Mouse (Mus musculus): ENCODE measurements around the gene Prss22. TPM values are rescaled to one million over a fixed set of nuclear protein-coding genes. Genes with fewer than 3 reads are reported as not detected.
A peak's percentile ranks its signal among the peaks of the same experiment; 100 is the strongest.

Gene Prss22
- total RNA-seq (2022) = not detected

DNA sequence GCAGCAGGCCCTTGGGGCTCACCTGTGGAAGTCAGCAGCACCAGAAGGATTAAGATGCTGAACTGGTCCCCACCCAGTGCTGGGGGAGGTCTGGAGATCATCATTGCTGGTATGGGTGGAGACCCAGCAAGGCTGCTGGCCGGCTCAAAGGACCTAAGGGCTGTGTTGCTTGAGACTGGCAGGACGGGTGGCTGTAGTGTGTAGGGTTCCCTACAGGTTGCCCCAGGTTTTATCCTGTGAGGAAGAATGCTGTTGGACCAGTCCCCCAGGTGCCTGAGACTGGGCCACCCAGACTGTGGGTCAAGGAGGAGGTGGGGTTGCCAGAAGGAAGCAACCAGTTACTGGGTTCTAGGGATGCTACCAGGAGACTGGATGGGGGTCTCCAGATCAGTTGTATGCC is at the start of gene Prss22:
Prss22 (minus strand) TSS at position 200 of the 400 bp plus-strand sequence.
- no peak for DNase-seq (ENCODE audit: low spot score in 2 of 2)

DNA sequence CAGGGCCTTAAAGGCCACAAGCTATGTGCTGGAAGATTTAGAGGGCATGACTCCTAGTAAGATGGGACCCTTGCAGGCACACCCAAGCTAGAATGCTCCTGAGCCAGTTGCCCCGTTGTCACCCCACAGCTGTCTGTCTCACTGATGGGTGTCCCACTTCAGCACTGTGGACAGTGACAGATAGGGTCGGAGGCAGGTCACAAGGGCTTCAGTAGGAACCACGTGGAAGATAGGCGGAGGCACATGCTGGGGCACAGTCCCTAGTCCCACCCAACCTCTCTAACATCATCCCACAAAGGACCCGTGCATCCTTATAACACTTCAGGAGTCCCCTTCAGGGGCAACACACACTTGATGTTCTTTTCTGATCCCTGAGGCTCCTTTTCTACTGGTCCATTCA is 48.1 kb upstream of the Prss22 start:
- DNase-seq (ENCODE audit: low spot score in 2 of 2) = no peak

DNA sequence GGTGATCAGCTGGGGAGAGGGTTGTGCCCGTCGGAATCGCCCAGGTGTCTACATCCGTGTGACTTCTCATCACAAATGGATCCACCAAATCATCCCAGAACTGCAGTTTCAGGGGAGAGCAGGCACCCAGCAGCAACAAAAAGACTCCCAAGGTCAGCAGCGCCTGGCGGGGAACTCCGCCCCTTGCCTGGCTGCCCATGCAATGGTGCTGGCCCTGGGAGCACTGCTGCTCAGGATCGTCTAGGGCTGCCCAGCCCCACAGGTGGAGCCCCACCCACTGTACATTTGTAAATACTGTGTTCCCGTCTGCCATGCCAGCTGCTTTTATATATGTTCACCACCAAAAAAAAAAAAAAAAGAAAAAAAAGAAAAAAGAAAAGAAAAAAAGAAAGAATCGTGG is 47.7 kb upstream of the Prss22 start:
- DNase-seq (ENCODE audit: low spot score in 2 of 2) = no peak

GRCm38 (mm10) chr17:24044482-24044881 is 46.6 kb upstream of the Prss22 start:
- no peak for DNase-seq (ENCODE audit: low spot score in 2 of 2)

GRCm38 (mm10) chr17:24037844-24038243 is 39.9 kb upstream of the Prss22 start, which contains the start of gene Prss27:
TSS of gene Prss27 (plus strand) at chr17:24038144.
- DNase-seq (ENCODE audit: low spot score in 2 of 2) = no peak

- no peak for DNase-seq (ENCODE audit: low spot score in 2 of 2)
These were observed 39.5 kb upstream of the Prss22 start for GRCm38 (mm10) chr17:24037360-24037759.

- no peak for DNase-seq (ENCODE audit: low spot score in 2 of 2)
These were observed 39.1 kb upstream of the Prss22 start for GRCm38 (mm10) chr17:24036954-24037353.

- no peak for DNase-seq (ENCODE audit: low spot score in 2 of 2)
These were observed 37.2 kb upstream of the Prss22 start for GRCm38 (mm10) chr17:24035087-24035486.

DNA sequence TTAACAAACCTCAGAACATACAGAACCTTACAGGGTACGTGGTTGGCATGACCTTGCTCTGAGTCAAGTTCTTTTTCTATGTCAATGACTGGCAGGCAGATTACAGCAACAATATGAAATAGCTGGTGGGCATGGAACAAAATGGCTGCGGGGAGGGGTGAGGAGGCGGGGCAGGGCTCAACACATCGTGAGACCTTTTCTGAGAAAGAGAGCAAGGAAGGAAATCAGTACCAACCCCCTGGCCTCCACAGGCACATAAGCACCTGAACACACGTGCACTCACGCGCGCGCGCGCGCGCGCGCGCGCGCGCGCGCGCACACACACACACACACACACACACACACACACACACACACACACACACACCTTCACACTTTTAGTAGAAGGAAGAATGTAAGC is 32.7 kb upstream of the Prss22 start:
- DNase-seq (ENCODE audit: low spot score in 2 of 2) = no peak

DNA sequence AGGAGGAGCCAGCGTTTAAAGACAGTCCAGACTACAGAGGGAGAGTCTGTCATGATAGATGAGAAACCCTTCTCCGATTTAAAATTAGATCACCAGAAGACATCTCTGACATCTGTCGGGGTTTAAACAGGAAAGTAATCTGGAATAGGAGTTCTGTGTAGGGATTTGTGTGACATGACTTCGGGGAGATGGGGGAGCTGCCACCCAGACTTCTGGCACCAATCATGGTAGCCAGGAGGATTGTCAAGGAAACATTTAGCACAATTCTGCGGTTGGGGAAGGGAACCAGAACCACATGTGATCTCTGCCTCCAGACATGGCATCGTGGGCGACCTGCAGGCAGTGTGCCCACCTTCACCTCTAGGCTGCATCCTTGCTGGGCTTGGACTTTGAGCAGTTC is 31.6 kb upstream of the Prss22 start:
- no peak for DNase-seq (ENCODE audit: low spot score in 2 of 2)

DNA sequence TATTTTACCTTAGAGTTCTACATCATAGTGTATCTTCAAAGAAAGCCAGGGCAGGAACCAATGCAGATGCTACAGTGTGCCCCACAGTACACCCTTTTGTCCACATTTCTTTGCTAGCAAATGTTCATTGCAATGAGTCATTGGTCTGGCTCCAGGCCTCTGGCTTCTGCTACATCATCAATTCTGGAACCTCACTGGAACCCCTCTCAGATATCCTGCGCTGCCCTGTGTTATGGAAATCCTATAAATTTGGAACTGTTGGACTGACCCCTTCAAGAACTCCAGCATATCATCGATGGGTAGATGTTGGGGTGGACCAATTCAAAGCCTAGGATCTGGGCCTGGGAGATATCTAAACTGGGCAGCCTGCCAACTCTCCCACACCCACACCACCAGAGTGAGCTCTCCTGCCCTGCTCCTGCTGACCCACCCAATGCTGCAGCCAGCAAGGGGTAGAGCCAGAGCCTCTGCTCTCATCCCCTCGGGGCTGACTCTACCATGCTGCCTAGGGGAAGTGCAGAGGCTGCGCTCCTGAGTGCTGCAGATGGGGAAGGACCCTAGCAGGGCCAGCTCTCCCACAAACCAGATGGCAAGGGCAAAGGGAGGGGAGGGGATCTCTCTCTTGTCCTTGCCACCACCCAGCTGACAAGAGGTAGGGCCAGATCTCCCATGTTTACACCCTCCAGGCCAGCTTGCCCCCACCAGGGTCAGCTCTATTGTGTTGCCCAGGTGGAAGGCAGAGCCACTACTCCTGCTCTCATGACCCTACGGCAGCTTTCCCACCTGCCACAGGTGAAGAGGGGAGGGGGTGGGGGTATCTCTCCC is 23.7 kb upstream of the Prss22 start:
- no peak for DNase-seq (ENCODE audit: low spot score in 2 of 2)

- no peak for DNase-seq (ENCODE audit: low spot score in 2 of 2)
These were observed 22.8 kb upstream of the Prss22 start for GRCm38 (mm10) chr17:24020696-24021095.

GRCm38 (mm10) chr17:24015727-24016126 is 17.8 kb upstream of the Prss22 start:
- DNase-seq (ENCODE audit: low spot score in 2 of 2) = no peak

GRCm38 (mm10) chr17:24014433-24014965 is 16.6 kb upstream of the Prss22 start:
- no peak for DNase-seq (ENCODE audit: low spot score in 2 of 2)

DNA sequence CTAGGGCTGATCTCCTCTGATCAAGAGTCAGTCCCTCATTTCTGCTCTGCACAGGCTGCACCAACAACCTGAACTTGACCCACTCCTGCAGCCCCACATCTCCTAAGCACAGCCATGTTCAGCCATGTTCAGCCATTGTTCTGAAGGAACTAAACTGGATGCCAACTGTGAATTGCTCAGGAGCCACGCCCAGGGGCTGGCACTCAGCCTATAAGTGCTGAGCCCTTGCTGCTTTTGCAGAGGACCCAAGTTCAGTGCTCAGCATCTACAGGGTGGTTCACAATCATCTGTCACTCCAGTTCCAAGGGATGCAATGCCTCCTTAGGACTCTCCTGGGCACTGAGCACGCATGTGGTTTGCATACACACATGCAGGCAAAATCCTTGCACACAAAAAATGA is 15.0 kb upstream of the Prss22 start:
- DNase-seq (ENCODE audit: low spot score in 2 of 2) = no peak

- no peak for DNase-seq (ENCODE audit: low spot score in 2 of 2)
These were observed 11.7 kb upstream of the Prss22 start for GRCm38 (mm10) chr17:24009617-24010016.

DNA sequence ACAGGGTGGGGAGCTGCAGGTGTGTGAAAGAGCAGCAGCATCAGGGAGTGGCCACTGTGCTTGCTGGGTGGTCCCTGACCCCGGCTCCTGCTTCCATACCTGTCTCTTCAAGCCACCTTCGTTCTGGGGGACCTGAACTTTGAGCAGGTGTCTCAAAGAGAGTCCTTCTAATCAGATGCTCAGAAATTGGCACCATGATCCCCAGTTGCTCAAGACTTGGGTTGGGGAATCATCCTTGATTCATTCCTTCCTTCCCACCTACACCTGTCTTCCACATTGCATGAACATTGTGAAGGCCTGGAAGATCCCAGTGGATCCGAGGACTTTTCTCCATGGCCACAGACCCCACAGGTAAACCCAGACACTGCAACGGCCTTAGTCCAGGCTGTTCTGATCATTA is 10.2 kb upstream of the Prss22 start:
- no peak for DNase-seq (ENCODE audit: low spot score in 2 of 2)

DNA sequence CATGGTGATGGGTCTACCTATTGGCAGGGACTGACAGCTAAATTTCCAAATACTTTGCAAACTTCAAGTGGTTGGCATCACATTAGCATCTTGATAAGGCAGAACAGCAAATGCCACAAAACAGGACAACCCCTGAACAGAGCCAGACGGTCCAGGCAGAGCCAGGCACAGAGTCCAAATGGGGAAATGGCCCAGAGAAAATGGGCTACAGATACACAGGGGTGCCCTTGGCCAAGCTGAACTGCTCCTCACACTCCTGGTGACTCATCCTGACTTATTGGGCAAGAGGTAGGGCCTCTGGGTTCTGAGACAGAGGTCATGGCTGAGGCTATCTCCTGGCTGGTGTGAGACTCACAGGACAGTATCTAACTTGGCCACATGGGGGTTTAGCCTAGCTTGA is 9.5 kb upstream of the Prss22 start:
- DNase-seq (ENCODE audit: low spot score in 2 of 2) = no peak

GRCm38 (mm10) chr17:24006930-24007329 is 9.0 kb upstream of the Prss22 start:
- no peak for DNase-seq (ENCODE audit: low spot score in 2 of 2)

DNA sequence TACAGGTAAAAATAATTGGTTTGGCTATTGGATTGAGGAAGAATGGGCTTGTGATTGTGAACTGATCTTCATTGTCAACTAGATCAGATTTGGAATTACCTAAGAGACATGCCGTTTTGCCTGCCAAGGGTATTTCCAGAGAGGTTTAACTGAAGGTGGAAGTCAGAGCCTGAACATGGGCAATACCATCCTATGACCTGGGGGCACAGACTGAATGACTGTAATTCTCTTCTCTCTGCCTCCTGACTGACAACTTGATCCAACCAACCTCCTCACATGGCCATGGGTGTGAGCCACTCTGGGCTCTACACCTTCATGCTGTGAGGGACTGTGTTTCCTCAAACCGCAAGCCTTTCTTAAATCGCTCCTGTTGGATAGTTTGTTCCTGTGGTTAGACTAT is 7.1 kb upstream of the Prss22 start:
- no peak for DNase-seq (ENCODE audit: low spot score in 2 of 2)

DNA sequence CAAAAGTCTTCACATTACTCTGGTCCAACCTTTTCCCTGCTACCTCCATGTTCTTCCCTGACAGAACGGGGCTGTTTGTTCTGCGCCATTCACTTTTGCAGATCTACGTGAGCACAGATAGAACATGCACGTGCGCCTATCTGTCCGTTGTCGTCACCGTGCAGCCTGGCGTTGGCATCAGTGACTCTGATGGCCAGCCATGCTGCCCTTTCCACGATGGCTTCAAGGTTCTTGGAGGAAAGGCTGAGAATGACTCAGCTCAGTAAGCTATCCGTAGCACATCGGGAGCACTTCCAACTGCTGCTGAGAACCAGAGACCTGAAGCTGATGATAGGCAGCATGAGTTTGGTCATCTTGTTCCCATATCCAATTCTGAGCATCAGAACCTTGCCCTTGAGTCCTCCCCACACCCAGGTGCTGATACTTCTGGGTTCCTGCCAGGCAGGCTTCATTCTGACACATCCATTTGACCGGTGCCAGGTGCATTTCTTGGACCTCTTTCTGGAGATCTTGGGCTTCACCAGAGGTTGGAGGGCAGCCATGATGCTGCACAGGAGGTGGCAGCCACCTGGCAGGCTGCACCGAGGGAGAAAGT is 6.3 kb upstream of the Prss22 start:
- DNase-seq (ENCODE audit: low spot score in 2 of 2) = no peak

GRCm38 (mm10) chr17:24000404-24000803 is 2.5 kb upstream of the Prss22 start:
- peak; percentile 6 to 20 for DNase-seq (ENCODE audit: low spot score in 2 of 2)

DNA sequence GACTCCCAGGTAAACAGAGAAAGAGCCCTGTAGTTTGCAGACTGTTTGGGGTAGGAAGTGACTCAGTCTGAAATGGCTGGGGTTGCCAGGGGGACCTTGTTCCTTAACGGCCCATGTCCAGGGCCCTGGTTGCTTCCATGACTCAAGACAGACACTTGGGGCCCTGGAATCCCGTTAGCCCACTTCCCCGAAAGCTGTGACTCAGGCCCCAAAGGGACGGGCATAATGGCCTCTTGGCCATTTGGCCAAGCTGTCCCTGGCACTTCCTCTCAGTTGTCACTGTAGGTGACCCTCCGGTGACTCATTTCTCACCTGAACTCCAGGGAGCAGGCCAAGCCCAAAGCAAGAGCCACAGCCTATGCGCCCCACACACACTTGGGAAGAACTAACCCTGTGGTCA is 483 bp upstream of the Prss22 start:
- no peak for DNase-seq (ENCODE audit: low spot score in 2 of 2)

Data from gastrocnemius, adult 8-10 months (tissue).